Mouse (Mus musculus): ENCODE results near the gene Usp12. TPM values are rescaled to one million over a fixed set of nuclear protein-coding genes. Genes with fewer than 3 reads are reported as not detected.

Usp12 gene
- polyA plus RNA-seq, 1 experiment: 18.9 TPM

DNA sequence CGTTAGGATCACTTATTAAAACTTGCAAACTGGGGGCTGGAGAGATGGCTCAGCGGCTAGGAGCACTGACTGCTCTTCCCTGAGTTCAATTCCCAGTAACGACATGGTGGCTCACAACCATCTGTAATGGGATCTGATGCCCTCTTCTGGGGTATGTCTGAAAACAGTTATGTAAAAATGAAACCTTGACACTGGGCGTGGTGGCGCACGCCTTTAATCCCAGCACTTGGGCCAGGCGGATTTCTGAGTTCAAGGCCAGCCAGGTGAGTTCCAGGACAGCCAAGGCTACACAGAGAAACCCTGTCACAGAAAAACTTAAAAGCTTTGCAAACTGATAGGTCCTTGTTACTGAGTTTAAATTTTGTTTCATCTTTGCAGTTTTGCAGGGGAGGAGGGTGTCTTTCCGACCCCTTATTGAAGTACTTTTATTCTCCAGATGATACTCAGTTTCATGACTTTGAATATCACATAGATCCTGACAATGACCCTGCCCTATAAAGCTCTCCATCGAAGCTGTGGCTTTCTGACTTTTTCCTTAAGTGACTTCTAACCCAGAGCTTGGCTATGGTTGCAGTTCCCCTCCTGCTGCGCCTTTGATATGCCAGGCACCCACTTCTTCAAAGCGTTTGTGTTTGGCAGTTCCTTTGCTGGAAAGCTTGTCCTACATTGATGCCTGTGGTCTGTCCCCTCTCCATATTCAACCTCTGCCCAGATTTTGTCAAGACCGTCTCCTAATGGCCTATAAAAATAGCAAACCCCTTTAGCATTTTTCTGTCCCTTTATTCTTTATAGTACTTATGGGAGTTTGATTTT lies 44.2 kb upstream of the Usp12 start:
- H3K4me1 ChIP-seq (ENCODE audit: control insufficient read depth, insufficient read depth, low read length): peaks cover 5% of the 10 kb centered on the region; the same call in 1 of the 2 replicates
- no peak for DNase-seq
- peaks cover 8% of the 10 kb centered on the region for H3K36me3 ChIP-seq (ENCODE audit: control insufficient read depth, insufficient read depth, low read length)
- TF ChIP-seq POLR2A (IDR thresholded peaks at IDR 0.05; ENCODE audit: low read depth, low read length) (no peak), CTCF (conservative IDR thresholded peaks at IDR 0.05; ENCODE audit: insufficient read depth, insufficient read length, low read depth, low read length) (no peak)
- 65% methylated on average over 12 of the region's 12 CpGs for WGBS
- H3K4me3 ChIP-seq (ENCODE audit: insufficient read depth, low read depth, low read length): no peak overlapping the region
- H3K27me3 ChIP-seq (replicated peaks; ENCODE audit: control insufficient read depth, insufficient read depth, low read length): no peaks in the 10 kb centered on the region
- H3K27ac ChIP-seq (ENCODE audit: insufficient read depth, low read depth, low read length): no peak overlapping the region

DNA sequence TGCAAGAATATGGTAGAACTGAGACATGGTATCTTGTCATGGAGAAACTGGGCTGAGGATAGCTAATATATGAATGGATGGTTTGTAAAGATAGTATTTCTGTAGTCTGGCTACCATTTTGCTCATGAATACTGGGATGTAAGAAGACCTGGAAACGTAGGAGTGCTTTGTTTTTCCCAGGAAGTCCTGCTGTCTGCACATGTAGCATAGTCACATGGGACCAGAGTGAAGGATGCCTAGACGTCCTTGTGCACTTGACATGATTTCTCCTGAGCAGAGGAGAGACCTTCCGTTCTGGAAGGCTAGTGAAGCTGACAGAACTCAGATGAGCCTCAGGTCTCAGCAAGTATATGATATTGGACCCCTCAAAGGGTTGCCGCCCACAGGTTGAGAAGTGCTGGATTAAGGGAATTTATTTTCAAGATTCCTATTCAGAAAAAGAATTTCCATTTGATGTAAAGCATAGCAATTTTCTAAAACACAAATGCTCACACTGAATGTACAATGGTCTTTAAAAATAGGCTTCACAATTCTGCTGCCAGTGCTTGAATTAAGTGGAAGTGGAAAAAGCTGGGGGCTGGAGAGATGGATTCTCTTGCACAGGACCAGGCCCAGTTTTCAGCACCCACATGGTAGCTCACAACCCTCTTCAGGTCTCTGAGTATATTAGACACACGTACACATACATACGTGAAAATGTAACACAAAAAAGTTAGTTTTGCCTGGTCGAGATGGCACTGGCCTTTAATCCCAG lies 43.3 kb upstream of the Usp12 start:
- H3K27ac ChIP-seq (ENCODE audit: insufficient read depth, low read depth, low read length): no peak overlapping the region
- peaks cover 8% of the 10 kb centered on the region for H3K36me3 ChIP-seq (ENCODE audit: control insufficient read depth, insufficient read depth, low read length)
- H3K4me1 ChIP-seq (ENCODE audit: control insufficient read depth, insufficient read depth, low read length): peaks cover 9% of the 10 kb centered on the region; the same call in 1 of the 2 replicates
- no peak for DNase-seq
- H3K27me3 ChIP-seq (replicated peaks; ENCODE audit: control insufficient read depth, insufficient read depth, low read length): no peaks in the 10 kb centered on the region
- WGBS: 66% methylated on average over 7 of the region's 7 CpGs
- H3K4me3 ChIP-seq (ENCODE audit: insufficient read depth, low read depth, low read length): no peak overlapping the region
- no peak for TF ChIP-seq POLR2A (IDR thresholded peaks at IDR 0.05; ENCODE audit: low read depth, low read length)
- TF ChIP-seq CTCF (conservative IDR thresholded peaks at IDR 0.05; ENCODE audit: insufficient read depth, insufficient read length, low read depth, low read length): no peak

DNA sequence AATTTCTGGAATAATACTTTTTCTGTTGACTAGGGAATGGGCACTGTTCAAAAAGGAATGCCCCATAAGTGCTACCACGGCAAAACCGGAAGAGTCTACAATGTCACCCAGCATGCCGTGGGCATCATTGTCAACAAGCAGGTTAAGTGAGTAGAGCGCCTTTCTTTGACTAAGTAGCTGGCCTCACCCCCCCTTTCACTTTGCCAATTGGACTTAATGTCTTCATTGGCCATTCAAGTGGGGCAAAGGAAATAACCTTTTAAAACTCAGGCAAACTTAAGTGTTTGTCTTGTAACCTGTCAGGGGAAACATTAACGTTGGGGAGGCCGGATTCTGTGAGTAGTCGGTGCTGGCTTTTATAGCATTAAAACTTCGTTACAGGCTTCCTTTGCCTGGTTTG lies 40.2 kb upstream of the Usp12 start:
- Histone ChIP-seq H3K4me1 (ENCODE audit: control insufficient read depth, insufficient read depth, low read length) (peaks cover 9% of the 10 kb centered on the region; the same call in 1 of the 2 replicates), H3K27ac (ENCODE audit: insufficient read depth, low read depth, low read length) (no peak overlapping the region), H3K36me3 (ENCODE audit: control insufficient read depth, insufficient read depth, low read length) (peaks cover 8% of the 10 kb centered on the region), H3K27me3 (replicated peaks; ENCODE audit: control insufficient read depth, insufficient read depth, low read length) (no peaks in the 10 kb centered on the region), H3K4me3 (ENCODE audit: insufficient read depth, low read depth, low read length) (no peak overlapping the region)
- no peak for DNase-seq
- 65% methylated on average over 8 of the region's 8 CpGs for WGBS
- no peak for TF ChIP-seq CTCF (conservative IDR thresholded peaks at IDR 0.05; ENCODE audit: insufficient read depth, insufficient read length, low read depth, low read length)
- TF ChIP-seq POLR2A (IDR thresholded peaks at IDR 0.05; ENCODE audit: low read depth, low read length): no peak

DNA sequence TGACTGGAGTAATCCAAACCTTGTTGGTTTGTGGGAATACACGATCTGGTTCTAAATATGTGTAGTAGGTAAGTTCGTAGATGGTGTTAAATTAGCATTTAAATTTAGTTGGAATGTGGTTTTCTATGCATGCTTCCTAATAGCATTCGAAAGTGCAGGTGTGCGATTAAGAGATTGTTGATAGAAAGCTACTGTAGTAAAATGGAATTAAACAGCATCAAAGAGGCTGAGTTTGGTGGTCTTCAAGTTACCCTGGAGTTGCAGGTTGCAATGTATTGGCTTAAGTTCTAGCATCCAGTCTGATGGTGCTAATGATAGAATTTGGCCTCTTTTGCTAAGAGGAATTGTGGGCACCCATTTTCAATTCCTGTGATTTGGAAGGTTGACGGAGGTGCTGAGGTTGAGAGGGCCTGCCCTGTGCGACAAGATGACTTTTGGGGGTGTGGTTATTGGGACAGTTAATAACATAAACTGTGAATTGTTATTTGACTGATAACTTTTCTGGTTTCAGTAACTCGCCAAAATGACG lies 38.9 kb upstream of the Usp12 start:
- H3K27ac ChIP-seq (ENCODE audit: insufficient read depth, low read depth, low read length): peak overlapping the region; percentile 98; the same call in 1 of the 2 replicates
- DNase-seq: no peak
- WGBS: 17% methylated on average over 8 of the region's 8 CpGs

DNA sequence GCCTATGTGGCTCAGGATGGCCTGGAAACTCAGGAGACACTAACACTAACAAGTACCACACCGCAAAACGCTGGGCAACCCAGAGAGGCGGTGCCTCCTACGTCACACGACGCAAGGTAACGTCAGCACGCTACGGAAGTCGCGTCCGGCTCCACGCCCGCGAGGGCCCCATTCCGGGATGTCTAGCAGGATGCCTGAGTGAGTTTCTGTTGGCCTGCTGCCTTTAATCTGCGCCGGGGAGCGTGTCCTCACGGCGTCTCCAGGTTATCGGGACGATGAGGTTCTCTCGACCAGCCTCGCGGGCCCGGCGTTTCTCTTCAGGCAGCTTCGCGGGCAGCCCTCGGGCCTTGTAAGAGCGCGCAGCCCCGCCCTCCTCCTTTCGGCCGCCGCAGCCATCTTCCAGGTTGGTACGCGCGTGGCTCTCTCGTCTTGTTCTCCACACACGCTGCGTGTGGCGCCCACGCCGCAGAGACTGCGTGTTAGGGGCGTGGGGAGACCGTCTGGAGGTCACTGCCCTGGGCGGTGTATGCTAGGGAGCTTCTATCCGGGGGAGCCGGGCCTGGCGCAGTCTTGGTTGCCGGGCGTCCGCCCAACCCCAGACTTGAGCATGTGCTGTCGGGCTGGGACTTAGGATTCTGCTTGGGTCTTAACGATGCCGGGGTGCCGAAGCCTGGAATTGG lies 38.1 kb upstream of the Usp12 start, which contains the start of gene Rpl21:
Gene Rpl21 (plus strand): TSS at position 122 of the 680 bp plus-strand sequence.
- under 1% methylated on average over 60 of the region's 60 CpGs for WGBS
- peak within 1 kb of the TSS; percentile 98 for H3K27ac ChIP-seq (ENCODE audit: insufficient read depth, low read depth, low read length)
- TF ChIP-seq POLR2A (IDR thresholded peaks at IDR 0.05; ENCODE audit: low read depth, low read length) (peak; percentile 88), CTCF (conservative IDR thresholded peaks at IDR 0.05; ENCODE audit: insufficient read depth, insufficient read length, low read depth, low read length) (no peak)

More for the DNA sequence above, 38.9 kb upstream of the Usp12 start:
- peak overlapping the region; percentile 83 for H3K4me3 ChIP-seq (ENCODE audit: insufficient read depth, low read depth, low read length)
- TF ChIP-seq POLR2A (IDR thresholded peaks at IDR 0.05; ENCODE audit: low read depth, low read length): no peak
- no peak for TF ChIP-seq CTCF (conservative IDR thresholded peaks at IDR 0.05; ENCODE audit: insufficient read depth, insufficient read length, low read depth, low read length)
- no peaks in the 10 kb centered on the region for H3K27me3 ChIP-seq (replicated peaks; ENCODE audit: control insufficient read depth, insufficient read depth, low read length)
- H3K36me3 ChIP-seq (ENCODE audit: control insufficient read depth, insufficient read depth, low read length): peaks cover 8% of the 10 kb centered on the region
- H3K4me1 ChIP-seq (ENCODE audit: control insufficient read depth, insufficient read depth, low read length): peaks cover 9% of the 10 kb centered on the region; the same call in 1 of the 2 replicates

DNA sequence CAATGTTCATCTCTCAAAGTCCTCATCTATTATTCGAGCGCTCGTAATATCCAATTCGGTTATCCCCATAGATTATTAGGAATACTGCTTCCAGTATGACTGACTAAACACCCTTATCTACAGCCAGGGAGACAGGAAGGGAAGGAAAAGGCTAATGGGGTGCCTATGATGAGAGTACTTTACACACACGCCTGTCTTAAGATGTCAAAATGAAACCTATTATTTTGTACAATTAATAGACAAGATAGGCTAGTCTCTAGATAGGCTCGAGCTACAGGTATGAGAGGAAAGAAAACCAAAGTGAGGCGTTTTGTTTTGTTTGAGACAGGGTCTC lies 37.6 kb upstream of the Usp12 start:
- Histone ChIP-seq H3K4me1 (ENCODE audit: control insufficient read depth, insufficient read depth, low read length) (peaks cover 9% of the 10 kb centered on the region; the same call in 1 of the 2 replicates), H3K36me3 (ENCODE audit: control insufficient read depth, insufficient read depth, low read length) (peaks cover 8% of the 10 kb centered on the region), H3K27ac (ENCODE audit: insufficient read depth, low read depth, low read length) (peak overlapping the region; percentile 42; the same call in 1 of the 2 replicates), H3K4me3 (ENCODE audit: insufficient read depth, low read depth, low read length) (peak overlapping the region; percentile 17; the same call in 1 of the 2 replicates), H3K27me3 (replicated peaks; ENCODE audit: control insufficient read depth, insufficient read depth, low read length) (no peaks in the 10 kb centered on the region)
- 51% methylated on average over 7 of the region's 7 CpGs for WGBS
- DNase-seq: no peak
- TF ChIP-seq CTCF (conservative IDR thresholded peaks at IDR 0.05; ENCODE audit: insufficient read depth, insufficient read length, low read depth, low read length) (no peak), POLR2A (IDR thresholded peaks at IDR 0.05; ENCODE audit: low read depth, low read length) (no peak)

More for the DNA sequence above, 38.1 kb upstream of the Usp12 start, which contains the start of gene Rpl21:
- H3K27me3 ChIP-seq (replicated peaks; ENCODE audit: control insufficient read depth, insufficient read depth, low read length): no peaks in the 10 kb centered on the region
- peaks cover 9% of the 10 kb centered on the region; the same call in 1 of the 2 replicates for H3K4me1 ChIP-seq (ENCODE audit: control insufficient read depth, insufficient read depth, low read length)
- peak; percentile 96 for DNase-seq
- H3K36me3 ChIP-seq (ENCODE audit: control insufficient read depth, insufficient read depth, low read length): peaks cover 8% of the 10 kb centered on the region
- H3K4me3 ChIP-seq (ENCODE audit: insufficient read depth, low read depth, low read length): peak within 1 kb of the TSS; percentile 83

Measured in kidney, adult 2 months (tissue).